Mouse (Mus musculus) intestine, postnatal 0 days (tissue): ENCODE measurements around the gene Shank3. TPM values are rescaled to one million over a fixed set of nuclear protein-coding genes. Genes with fewer than 3 reads are reported as not detected.

Experiments used
- ATAC-seq: fragments of 200-750 bp; cut with Nextera tagmentation; 2 replicates; pipeline ENCODE4 v1.8.0; 2017; ENCODE audit warnings: mild to moderate bottlenecking, moderate TSS enrichment, moderate library complexity
- H3K27ac ChIP-seq: fragments of 300-500 bp; sonication (generic); 2 replicates; pipeline ENCODE4 v1.5.1; 2014; ENCODE audit warnings: mild to moderate bottlenecking, low read depth, low read length, moderate library complexity
- H3K27me3 ChIP-seq: fragments of 300-500 bp; sonication (generic); replicated peaks from 2 replicates; pipeline ENCODE4 v1.6.1; 2014; ENCODE audit warnings: low read length, mixed read lengths; ENCODE audit not compliant: control insufficient read depth, insufficient read depth
- H3K36me3 ChIP-seq: fragments of 300-500 bp; sonication (generic); 2 replicates; pipeline ENCODE4 v1.6.1; 2014; ENCODE audit warnings: mild to moderate bottlenecking, moderate library complexity; ENCODE audit not compliant: control insufficient read depth, insufficient read depth
- H3K4me1 ChIP-seq: fragments of 300-500 bp; sonication (generic); replicated peaks from 2 replicates; pipeline ENCODE4 v1.6.1; 2014; ENCODE audit warnings: antibody characterized with exemption, low read length, mixed read lengths; ENCODE audit not compliant: control insufficient read depth, insufficient read depth
- H3K4me2 ChIP-seq: fragments of 300-500 bp; sonication (generic); replicated peaks from 2 replicates; pipeline ENCODE4 v1.6.1; 2014; ENCODE audit warnings: low read depth, mild to moderate bottlenecking, moderate library complexity
- H3K4me3 ChIP-seq: fragments of 300-500 bp; sonication (generic); 2 replicates; pipeline ENCODE4 v1.5.1; 2014; ENCODE audit warnings: low read depth, low read length
- H3K9ac ChIP-seq: fragments of 300-500 bp; sonication (generic); 2 replicates; pipeline ENCODE4 v1.6.1; 2014; ENCODE audit warnings: mild to moderate bottlenecking, low read depth, low read length
- H3K9me3 ChIP-seq: fragments of 300-500 bp; sonication (generic); 2 replicates; pipeline ENCODE4 v1.6.1; 2016; ENCODE audit warnings: mixed run types; ENCODE audit not compliant: control insufficient read depth
- CTCF ChIP-seq: sonication (generic); IDR thresholded peaks from 2 replicates; pipeline ENCODE4 v1.5.1; 2016; ENCODE audit warnings: low read depth, mild to moderate bottlenecking, control low read depth, antibody characterized with exemption, moderate library complexity
- WGBS: fragments of 180-500 bp; shearing (Covaris S2); extraction: QIAGEN DNeasy Blood & Tissue Kit; methylation state at CpG from one replicate; pipeline ENCODE4 v1.1.7; 2014; 5-methylcytosine and 5-hydroxymethylcytosine counted together
- polyA plus RNA-seq: library from polyadenylated mRNA; unstranded; fragments of >200 nt; fragmentation: Nextera tagmentation; extraction: Ambion mirVana; gene quantifications from 2 replicates; pipeline ENCODE4 v1.2.1, GENCODE M21; 2015

The Shank3 gene
- polyA plus RNA-seq, 1 experiment from 2014 or later, result 0.51 TPM

GRCm38 (mm10) chr15:89480584-89480983, 18.8 kb upstream of the Shank3 start:
- Histone ChIP-seq H3K9me3 (no peaks in the 10 kb centered on the region), H3K4me1 (no peaks in the 10 kb centered on the region), H3K27ac (no peak overlapping the region), H3K27me3 (no peaks in the 10 kb centered on the region), H3K9ac (no peak overlapping the region), H3K4me3 (no peak overlapping the region), H3K4me2 (no peak overlapping the region), H3K36me3 (no peaks in the 10 kb centered on the region)
- no peak for TF ChIP-seq CTCF
- 63% methylated on average over 8 of the region's 8 CpGs for WGBS
- no peak for ATAC-seq

- ATAC-seq, result no peak
- Histone ChIP-seq H3K36me3 (no peaks in the 10 kb centered on the region), H3K9ac (no peak overlapping the region), H3K4me3 (no peak overlapping the region), H3K27me3 (no peaks in the 10 kb centered on the region), H3K27ac (no peak overlapping the region), H3K4me1 (no peaks in the 10 kb centered on the region), H3K4me2 (no peak overlapping the region), H3K9me3 (no peaks in the 10 kb centered on the region)
- no peak for TF ChIP-seq CTCF
- 71% methylated on average over 12 of the region's 12 CpGs for WGBS
Measured at GRCm38 (mm10) chr15:89488182-89488581, 11.2 kb upstream of the Shank3 start.

GRCm38 (mm10) chr15:89488611-89489117, 10.8 kb upstream of the Shank3 start:
- no peaks in the 10 kb centered on the region for H3K36me3 ChIP-seq
- H3K27me3 ChIP-seq, result no peaks in the 10 kb centered on the region
- no peak overlapping the region for H3K27ac ChIP-seq
- H3K4me1 ChIP-seq, result no peaks in the 10 kb centered on the region
- 39% methylated on average over 14 of the region's 14 CpGs for WGBS
- no peak overlapping the region for H3K4me3 ChIP-seq
- no peak overlapping the region for H3K9ac ChIP-seq
- no peak for ATAC-seq
- no peak overlapping the region for H3K4me2 ChIP-seq
- H3K9me3 ChIP-seq, result no peaks in the 10 kb centered on the region
- TF ChIP-seq CTCF, result no peak

- no peak for ATAC-seq
- Histone ChIP-seq H3K36me3 (no peaks in the 10 kb centered on the region), H3K9ac (no peak overlapping the region), H3K27ac (no peak overlapping the region), H3K9me3 (no peaks in the 10 kb centered on the region), H3K27me3 (peaks cover 23% of the 10 kb centered on the region), H3K4me2 (no peak overlapping the region), H3K4me3 (no peak overlapping the region), H3K4me1 (no peaks in the 10 kb centered on the region)
- WGBS, result 79% methylated on average over 4 of the region's 4 CpGs
- peak; percentile 58 for TF ChIP-seq CTCF
Measured at GRCm38 (mm10) chr15:89494970-89495369, 4.5 kb upstream of the Shank3 start.

GRCm38 (mm10) chr15:89496131-89496530, 3.3 kb upstream of the Shank3 start:
- no peak overlapping the region for H3K9ac ChIP-seq
- TF ChIP-seq CTCF, result no peak
- ATAC-seq, result no peak
- no peaks in the 10 kb centered on the region for H3K9me3 ChIP-seq
- WGBS, result 64% methylated on average over 4 of the region's 4 CpGs
- no peaks in the 10 kb centered on the region for H3K36me3 ChIP-seq
- no peak overlapping the region for H3K4me2 ChIP-seq
- H3K4me1 ChIP-seq, result no peaks in the 10 kb centered on the region
- no peak overlapping the region for H3K4me3 ChIP-seq
- H3K27ac ChIP-seq, result no peak overlapping the region
- peaks cover 29% of the 10 kb centered on the region for H3K27me3 ChIP-seq

GRCm38 (mm10) chr15:89496841-89497240, 2.6 kb upstream of the Shank3 start:
- Histone ChIP-seq H3K9ac (no peak overlapping the region), H3K27me3 (peaks cover 31% of the 10 kb centered on the region), H3K9me3 (no peaks in the 10 kb centered on the region), H3K36me3 (no peaks in the 10 kb centered on the region), H3K27ac (0 out of 2 replicates have a peak overlapping the region, but pooled peaks have one; percentile 4), H3K4me1 (no peaks in the 10 kb centered on the region), H3K4me2 (no peak overlapping the region), H3K4me3 (no peak overlapping the region)
- no peak for ATAC-seq
- 58% methylated on average over 2 of the region's 2 CpGs for WGBS
- no peak for TF ChIP-seq CTCF
